Mouse (Mus musculus): Measurements from ENCODE around the gene Ulk4. TPM values are rescaled to one million over a fixed set of nuclear protein-coding genes. Genes with fewer than 3 reads are reported as not detected.

Ulk4 gene
- polyA plus RNA-seq, 1 experiment = not detected

DNA sequence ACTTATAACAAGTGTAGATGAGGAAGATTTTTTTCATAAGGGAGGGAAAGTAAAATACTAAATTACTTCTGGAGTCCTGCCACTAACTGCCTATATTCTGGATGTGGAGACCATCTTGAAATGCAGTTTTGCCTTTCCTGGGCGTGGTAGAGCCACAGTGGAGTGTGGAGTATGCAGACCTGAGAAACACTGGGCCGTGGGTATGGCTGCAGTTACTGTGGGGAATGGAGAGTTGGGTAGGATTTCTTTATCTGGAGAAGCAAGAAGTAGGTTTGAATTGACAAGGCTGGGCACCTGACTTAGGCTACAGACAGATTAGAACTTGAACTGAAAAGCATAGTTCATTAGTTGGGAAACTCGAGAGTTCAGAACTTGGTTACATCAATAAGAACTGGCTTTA lies 332.8 kb downstream of the Ulk4 start:
- no peak overlapping the region for H3K4me3 ChIP-seq (replicated peaks)
- H3K36me3 ChIP-seq (replicated peaks; ENCODE audit: low read length) = peaks cover 78% of the 10 kb centered on the region
- no peaks in the 10 kb centered on the region for H3K27me3 ChIP-seq (replicated peaks)
- H3K9me3 ChIP-seq = no peaks in the 10 kb centered on the region
- TF ChIP-seq FLI1 (IDR thresholded peaks at IDR 0.05; ENCODE audit: low read length) = no peak
- TF ChIP-seq GATA1 (IDR thresholded peaks at IDR 0.05; ENCODE audit: borderline replicate concordance, low read length) = no peak
- peaks cover 96% of the 10 kb centered on the region for H3K4me1 ChIP-seq

DNA sequence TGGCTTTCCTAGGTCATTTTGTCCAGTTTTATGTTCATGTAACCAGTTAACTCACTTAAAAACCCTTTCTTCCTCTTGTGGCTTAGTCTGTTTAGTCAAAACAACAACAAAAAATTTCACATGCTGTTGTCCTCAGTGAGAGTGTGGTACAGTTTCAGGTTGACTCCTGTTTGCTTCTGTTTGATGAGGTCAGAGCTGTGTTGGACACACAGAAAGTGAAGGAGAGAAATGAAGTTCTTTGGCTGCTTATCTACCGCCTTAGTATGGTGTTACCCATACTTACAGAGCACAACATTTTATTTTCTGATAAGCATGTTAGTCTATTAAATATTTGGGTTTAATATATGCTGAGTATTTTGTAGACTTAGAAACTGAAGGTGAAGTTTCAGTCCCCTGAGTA lies 333.2 kb downstream of the Ulk4 start:
- peaks cover 76% of the 10 kb centered on the region for H3K36me3 ChIP-seq (replicated peaks; ENCODE audit: low read length)
- H3K27me3 ChIP-seq (replicated peaks) = no peaks in the 10 kb centered on the region
- H3K4me3 ChIP-seq (replicated peaks) = no peak overlapping the region
- H3K9me3 ChIP-seq = no peaks in the 10 kb centered on the region
- H3K4me1 ChIP-seq = peaks cover 97% of the 10 kb centered on the region
- no peak for TF ChIP-seq FLI1 (IDR thresholded peaks at IDR 0.05; ENCODE audit: low read length)

DNA sequence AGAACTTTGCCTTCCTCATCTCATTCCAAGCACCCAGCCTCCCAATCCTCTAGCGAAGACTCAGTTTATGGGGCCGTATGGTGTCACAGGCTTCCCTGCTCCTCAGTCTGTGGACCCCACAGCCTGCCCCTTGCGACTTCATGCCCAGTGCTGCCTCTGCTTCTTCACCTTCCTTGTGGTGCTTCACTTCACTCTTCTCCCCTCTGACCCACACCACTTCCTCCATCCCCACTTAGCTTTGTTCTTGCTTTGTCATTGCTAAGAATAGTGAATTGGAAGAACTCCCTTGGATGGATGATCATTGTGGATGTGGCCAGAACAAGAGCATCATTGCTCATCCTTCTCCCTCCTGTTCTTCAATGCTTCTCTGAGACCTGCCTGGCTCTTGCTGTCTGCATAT lies 336.1 kb downstream of the Ulk4 start:
- TF ChIP-seq GATA1 (IDR thresholded peaks at IDR 0.05; ENCODE audit: borderline replicate concordance, low read length) (no peak), FLI1 (IDR thresholded peaks at IDR 0.05; ENCODE audit: low read length) (no peak)
- no peaks in the 10 kb centered on the region for H3K9me3 ChIP-seq
- peaks cover 74% of the 10 kb centered on the region for H3K36me3 ChIP-seq (replicated peaks; ENCODE audit: low read length)
- H3K4me1 ChIP-seq = peaks cover 98% of the 10 kb centered on the region
- H3K4me3 ChIP-seq (replicated peaks) = peak overlapping the region; percentile 74
- no peaks in the 10 kb centered on the region for H3K27me3 ChIP-seq (replicated peaks)

DNA sequence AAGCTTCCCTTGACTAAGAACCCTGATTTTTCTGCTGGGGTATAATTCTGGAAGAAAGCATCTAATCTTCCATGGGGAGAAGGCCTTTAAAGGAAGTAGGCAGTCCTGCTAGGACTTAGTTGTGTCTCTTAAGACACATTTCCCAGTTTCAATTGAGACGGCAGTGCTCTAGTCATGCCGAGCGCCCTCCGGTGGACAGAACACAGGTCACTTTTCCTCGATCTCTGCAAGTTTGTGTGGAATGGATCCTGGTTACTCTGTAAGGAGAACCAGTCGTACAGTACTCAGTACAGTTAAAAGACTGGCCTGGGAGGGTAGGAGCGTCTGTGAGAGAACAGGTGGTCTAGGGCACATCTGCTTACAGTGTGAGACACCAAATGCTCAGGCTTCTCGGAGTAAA lies 340.6 kb downstream of the Ulk4 start:
- TF ChIP-seq FLI1 (IDR thresholded peaks at IDR 0.05; ENCODE audit: low read length) = no peak
- TF ChIP-seq GATA1 (IDR thresholded peaks at IDR 0.05; ENCODE audit: borderline replicate concordance, low read length) = no peak
- H3K27me3 ChIP-seq (replicated peaks) = no peaks in the 10 kb centered on the region
- no peaks in the 10 kb centered on the region for H3K9me3 ChIP-seq
- peaks cover 66% of the 10 kb centered on the region for H3K4me1 ChIP-seq
- peak overlapping the region; percentile 95 for H3K4me3 ChIP-seq (replicated peaks)
- peaks cover 33% of the 10 kb centered on the region for H3K36me3 ChIP-seq (replicated peaks; ENCODE audit: low read length)

DNA sequence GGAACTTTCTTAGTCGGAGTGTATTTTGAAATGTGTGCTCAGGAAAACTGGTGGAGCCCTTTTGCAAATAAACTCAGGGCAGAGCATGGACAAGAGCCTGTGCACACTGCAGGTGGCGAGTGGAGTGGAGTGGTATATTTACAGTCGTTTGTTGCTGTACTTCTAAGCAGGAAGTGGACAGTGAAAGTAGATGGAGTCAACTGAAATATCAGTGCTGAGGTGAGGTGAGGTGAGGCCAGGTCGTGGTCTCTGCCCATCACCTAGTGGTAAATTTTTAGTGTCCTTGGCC lies 341.4 kb downstream of the Ulk4 start:
- H3K27me3 ChIP-seq (replicated peaks) = no peaks in the 10 kb centered on the region
- TF ChIP-seq GATA1 (IDR thresholded peaks at IDR 0.05; ENCODE audit: borderline replicate concordance, low read length) = no peak
- no peak for TF ChIP-seq FLI1 (IDR thresholded peaks at IDR 0.05; ENCODE audit: low read length)
- no peaks in the 10 kb centered on the region for H3K9me3 ChIP-seq
- peaks cover 58% of the 10 kb centered on the region for H3K4me1 ChIP-seq
- H3K4me3 ChIP-seq (replicated peaks) = peak overlapping the region; percentile 95
- H3K36me3 ChIP-seq (replicated peaks; ENCODE audit: low read length) = peaks cover 29% of the 10 kb centered on the region

DNA sequence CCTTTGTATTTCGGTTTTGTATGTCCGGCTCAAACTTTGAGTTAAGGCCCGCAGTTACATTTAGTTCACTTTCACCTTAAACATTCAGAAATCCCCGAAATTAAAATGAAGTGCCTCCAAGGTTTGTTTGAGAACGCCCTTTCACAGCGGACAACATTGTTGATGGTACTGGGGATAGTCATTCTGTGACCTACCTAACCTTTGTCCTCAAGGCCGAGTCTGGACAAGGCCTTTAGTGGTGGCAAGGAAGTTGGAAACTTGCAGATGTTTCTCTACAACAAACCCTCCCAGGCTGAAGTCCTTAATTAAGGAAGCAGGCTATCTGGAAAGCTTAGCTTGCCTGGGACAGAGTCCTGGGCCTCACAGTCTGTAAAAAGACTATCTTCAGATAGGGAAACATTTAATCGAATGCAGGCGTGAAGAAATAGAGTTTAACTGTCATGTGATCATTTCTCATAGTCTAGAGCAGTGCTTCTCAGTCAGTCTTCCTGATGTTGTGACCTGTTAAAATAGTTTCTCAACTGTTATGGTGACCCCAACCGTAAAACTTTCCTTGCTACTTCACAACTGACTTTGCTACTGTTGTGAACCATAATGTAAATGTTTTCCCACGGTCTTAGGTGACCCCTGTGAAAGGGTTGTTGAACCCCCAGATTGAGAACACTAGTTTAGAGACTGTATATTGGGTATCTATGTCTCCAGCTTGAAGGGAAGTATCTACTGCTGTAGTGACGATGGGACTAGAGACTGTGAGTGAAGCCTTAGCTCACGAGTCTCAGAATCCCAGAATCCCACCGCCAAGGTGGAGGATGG lies 342.0 kb downstream of the Ulk4 start:
- Histone ChIP-seq H3K4me1 (peaks cover 53% of the 10 kb centered on the region), H3K36me3 (replicated peaks; ENCODE audit: low read length) (peaks cover 27% of the 10 kb centered on the region), H3K27me3 (replicated peaks) (no peaks in the 10 kb centered on the region), H3K9me3 (no peaks in the 10 kb centered on the region), H3K4me3 (replicated peaks) (peak overlapping the region; percentile 95)
- TF ChIP-seq GATA1 (IDR thresholded peaks at IDR 0.05; ENCODE audit: borderline replicate concordance, low read length) (no peak), FLI1 (IDR thresholded peaks at IDR 0.05; ENCODE audit: low read length) (no peak)

DNA sequence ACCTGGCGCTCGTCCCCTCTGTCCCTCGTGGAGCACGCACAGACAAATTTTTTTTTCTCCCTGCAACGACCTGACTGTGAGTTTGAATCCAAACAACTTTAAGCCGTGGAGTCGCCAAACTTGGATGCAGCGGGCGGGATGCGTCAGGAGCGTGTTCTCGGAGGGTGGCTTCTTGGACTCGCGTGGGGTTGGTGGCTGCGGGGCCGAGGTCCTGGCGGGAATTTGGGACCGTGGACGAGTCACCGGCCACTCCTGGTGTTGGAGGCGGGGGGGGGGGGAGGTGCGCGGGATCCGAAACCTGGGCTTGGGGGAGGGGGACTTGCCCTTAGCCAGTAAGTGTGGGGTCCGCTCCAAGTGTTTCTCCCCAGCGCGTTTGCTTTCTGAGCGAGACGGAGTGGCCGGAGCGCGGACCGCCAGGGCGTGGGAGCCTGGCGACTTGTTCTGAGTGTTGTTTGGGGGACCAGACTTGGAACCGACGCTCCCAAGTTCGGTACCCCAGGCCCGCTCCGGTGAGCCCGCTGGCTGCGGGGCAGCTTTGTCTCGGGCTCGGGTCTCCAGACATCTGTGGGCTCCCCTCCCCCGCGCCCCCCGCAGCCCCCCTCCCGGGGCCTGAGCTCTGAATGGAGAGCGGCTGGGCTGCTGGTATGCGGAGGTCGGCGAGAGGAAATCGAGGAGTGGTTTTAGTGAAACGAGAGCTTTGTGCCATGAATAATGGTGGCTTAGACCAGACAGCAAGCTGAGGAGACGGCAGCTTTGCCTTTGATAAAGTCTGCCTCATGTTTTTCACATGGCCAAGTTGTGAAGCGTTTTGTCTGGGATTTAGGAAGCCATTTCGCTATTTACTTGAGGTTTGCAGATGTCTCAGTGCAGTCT lies 342.9 kb downstream of the Ulk4 start:
- Histone ChIP-seq H3K36me3 (replicated peaks; ENCODE audit: low read length) (peaks cover 19% of the 10 kb centered on the region), H3K27me3 (replicated peaks) (no peaks in the 10 kb centered on the region), H3K4me3 (replicated peaks) (peak overlapping the region; percentile 95), H3K4me1 (peaks cover 44% of the 10 kb centered on the region), H3K9me3 (no peaks in the 10 kb centered on the region)
- no peak for TF ChIP-seq FLI1 (IDR thresholded peaks at IDR 0.05; ENCODE audit: low read length)
- no peak for TF ChIP-seq GATA1 (IDR thresholded peaks at IDR 0.05; ENCODE audit: borderline replicate concordance, low read length)

DNA sequence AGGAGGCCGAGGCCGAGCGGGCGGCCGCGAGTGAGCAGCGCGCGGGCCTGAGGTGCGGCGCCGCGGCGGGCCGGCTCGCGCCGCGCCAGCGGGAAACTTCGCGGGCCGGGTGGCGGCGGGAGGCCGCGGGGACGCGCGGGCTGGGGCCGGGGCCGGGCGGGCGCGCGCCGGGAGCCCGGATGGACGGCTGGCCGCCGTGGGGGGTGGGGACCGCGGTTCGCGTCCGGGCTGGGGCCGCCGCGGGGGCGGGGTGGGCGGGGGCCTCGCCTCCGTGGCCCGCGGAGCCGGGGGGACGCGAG lies 343.5 kb downstream of the Ulk4 start:
- Histone ChIP-seq H3K4me3 (replicated peaks) (peak overlapping the region; percentile 95), H3K9me3 (no peaks in the 10 kb centered on the region), H3K27me3 (replicated peaks) (no peaks in the 10 kb centered on the region), H3K4me1 (peaks cover 39% of the 10 kb centered on the region), H3K36me3 (replicated peaks; ENCODE audit: low read length) (peaks cover 15% of the 10 kb centered on the region)
- TF ChIP-seq FLI1 (IDR thresholded peaks at IDR 0.05; ENCODE audit: low read length) (no peak), GATA1 (IDR thresholded peaks at IDR 0.05; ENCODE audit: borderline replicate concordance, low read length) (no peak)

DNA sequence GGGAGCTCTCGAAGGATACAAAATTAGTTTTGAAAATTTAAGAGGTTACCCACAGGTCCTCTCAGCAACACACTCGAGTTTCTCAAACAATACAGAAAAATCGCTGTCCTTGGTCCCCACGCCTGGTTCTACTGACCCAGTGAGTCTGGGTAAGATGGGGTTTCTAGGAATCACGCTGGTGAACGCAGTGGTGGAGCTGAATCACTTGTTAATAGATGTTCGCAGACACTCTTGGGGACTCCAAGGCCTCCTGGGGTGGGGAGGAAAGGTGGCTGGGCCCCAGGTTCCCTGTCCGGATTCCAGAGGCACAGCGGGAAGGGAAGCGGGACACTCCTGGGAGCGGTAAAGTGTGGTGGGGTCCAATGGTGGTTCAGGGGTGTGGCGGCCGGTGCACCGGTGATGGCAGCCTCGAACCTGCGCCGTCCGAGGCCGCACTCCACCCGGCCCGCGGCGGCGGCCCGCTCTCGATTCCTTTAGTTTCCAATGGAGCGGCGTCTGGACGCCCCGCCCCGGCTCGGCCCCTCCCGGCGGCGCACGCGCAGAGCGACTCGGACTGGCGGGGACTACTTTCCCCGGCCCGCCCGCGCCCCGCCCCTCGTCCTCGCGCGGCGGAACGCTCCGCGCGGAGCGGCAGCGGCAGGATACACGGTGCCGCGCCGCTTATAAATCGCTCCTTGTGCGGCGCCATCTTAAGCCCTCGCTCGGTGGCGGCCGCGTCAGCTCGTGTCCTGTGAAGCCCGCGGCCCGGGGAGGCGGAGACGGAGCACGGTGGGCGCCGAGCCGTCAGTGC lies 344.0 kb downstream of the Ulk4 start:
- Histone ChIP-seq H3K27me3 (replicated peaks) (no peaks in the 10 kb centered on the region), H3K36me3 (replicated peaks; ENCODE audit: low read length) (peaks cover 9% of the 10 kb centered on the region), H3K9me3 (no peaks in the 10 kb centered on the region), H3K4me1 (peaks cover 33% of the 10 kb centered on the region), H3K4me3 (replicated peaks) (peak overlapping the region; percentile 95)
- TF ChIP-seq FLI1 (IDR thresholded peaks at IDR 0.05; ENCODE audit: low read length) (no peak), GATA1 (IDR thresholded peaks at IDR 0.05; ENCODE audit: borderline replicate concordance, low read length) (no peak)

Data from megakaryocyte, embryonic 14.5 days (primary cell).